Mouse (Mus musculus): Measurements from ENCODE around the gene BC030867.
"Not testable (repeated sequence)": the region's sequence is repeated elsewhere in the genome, so short reads cannot be mapped to it uniquely, and the experiment has no call there.

The BC030867 gene

GRCm38 (mm10) chr11:102258521-102258920 lies 9.8 kb downstream of the BC030867 start:
- no peak for DNase-seq

DNA sequence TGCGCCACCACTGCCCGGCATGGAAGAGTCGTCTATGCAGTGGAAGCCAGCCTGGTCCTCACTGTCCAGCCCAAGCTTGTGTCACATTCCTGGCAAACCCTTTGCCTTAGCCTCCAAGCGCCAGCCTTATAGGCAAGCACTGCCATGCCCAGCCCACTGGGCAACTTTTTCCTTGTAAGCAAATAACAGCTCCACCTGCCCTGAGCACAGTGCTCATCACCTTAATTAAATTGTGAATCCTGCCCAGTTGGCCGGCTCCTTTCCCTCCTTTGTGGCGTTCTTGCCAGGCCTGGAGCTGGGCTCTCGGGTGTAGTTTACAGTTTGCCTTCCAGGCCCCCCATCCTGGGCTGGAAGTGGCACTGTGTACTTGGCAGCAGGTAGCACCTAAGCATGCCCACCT lies 14.5 kb downstream of the BC030867 start:
- peak; percentile 37 for DNase-seq

DNA sequence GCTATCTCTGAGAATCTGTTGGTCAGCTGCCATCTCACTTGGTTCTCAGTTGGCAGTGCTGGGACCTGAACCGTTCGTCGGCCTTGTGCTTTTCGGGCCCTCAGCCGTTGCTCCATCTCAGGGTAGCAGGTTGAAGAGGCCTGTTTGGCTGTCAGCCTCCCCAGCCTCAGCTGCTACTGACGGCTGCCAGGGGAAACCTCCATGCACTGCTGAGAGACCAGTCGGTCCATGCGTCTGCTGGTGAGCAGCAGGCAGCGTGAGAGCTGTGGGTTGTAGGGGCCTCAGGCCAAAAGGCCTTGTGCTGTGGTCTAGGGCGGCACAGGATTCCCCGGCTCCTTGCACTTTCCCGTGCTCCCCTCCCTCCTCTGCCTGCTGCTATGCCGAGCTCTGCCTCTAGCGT lies 17.1 kb downstream of the BC030867 start:
- DNase-seq = no peak

- no peak for DNase-seq
Measured at GRCm38 (mm10) chr11:102266631-102267355, 18.1 kb downstream of the BC030867 start.

DNA sequence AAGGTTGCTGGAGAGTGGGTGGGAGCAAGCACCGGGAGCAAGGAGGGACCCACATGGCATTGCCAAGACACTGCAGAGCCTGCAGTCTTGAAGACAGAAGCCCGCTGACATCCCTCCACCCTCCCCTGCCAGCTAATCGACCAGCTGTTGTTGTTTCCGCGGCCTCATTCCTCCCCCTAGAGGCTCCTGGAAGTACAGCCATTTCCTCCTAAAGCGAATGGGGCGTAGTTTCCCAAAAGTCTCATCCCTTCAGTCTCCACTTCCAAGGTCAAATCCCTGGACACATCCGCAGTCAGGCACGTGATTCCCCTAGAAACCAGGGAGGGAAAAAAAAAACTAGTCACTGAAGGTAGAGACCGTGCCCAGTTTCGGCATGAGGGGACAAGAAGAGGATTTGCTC lies 18.8 kb downstream of the BC030867 start:
- DNase-seq = peak; percentile 53

DNA sequence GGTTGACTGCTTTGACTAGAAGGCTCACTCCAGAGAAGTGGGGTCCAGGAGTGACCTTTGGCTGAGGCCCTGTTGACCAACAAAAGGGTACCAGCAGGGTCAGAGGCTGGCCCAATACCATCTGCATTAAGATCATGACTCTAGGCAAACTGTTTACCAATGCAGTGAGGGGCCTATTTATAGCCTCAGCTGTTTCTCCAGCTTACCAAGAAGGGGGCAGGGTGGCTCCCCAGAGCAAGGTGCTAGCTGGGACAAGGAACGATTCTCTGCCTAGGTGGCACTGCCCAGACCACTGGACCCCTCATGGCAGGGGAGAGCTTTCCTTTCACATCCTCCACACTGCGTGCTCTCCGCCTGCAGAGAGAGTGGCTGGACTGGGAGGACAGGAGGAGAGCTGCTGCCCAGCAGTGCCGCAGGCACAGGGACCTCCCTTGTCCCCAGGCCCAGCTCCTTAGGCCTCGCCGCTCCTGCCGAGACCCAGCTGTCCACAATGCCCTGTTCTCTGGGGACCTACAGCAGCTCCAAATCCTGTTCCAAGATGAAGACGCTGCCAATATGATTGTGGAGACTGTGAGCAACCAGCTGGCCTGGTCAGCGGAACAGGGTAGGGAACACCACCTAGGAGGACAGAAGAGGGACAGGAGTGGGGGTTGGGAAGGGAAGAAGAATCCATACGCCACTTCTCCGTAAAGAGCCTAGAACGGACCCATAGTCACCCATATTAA lies 20.0 kb downstream of the BC030867 start, which contains the start of gene Asb16:
Gene Asb16 (plus strand): TSS at position 224 of the 725 bp plus-strand sequence.
- no peak for DNase-seq

- DNase-seq = no peak
Measured at GRCm38 (mm10) chr11:102276411-102276915, 27.8 kb downstream of the BC030867 start.

- DNase-seq = no peak
Measured at GRCm38 (mm10) chr11:102277754-102278153, 29.1 kb downstream of the BC030867 start.

GRCm38 (mm10) chr11:102279595-102279994 lies 30.9 kb downstream of the BC030867 start:
- DNase-seq = no peak

GRCm38 (mm10) chr11:102280267-102280666 lies 31.6 kb downstream of the BC030867 start:
- not testable (repeated sequence) for DNase-seq

- DNase-seq = no peak
Measured at GRCm38 (mm10) chr11:102283922-102284321, 35.2 kb downstream of the BC030867 start.

DNA sequence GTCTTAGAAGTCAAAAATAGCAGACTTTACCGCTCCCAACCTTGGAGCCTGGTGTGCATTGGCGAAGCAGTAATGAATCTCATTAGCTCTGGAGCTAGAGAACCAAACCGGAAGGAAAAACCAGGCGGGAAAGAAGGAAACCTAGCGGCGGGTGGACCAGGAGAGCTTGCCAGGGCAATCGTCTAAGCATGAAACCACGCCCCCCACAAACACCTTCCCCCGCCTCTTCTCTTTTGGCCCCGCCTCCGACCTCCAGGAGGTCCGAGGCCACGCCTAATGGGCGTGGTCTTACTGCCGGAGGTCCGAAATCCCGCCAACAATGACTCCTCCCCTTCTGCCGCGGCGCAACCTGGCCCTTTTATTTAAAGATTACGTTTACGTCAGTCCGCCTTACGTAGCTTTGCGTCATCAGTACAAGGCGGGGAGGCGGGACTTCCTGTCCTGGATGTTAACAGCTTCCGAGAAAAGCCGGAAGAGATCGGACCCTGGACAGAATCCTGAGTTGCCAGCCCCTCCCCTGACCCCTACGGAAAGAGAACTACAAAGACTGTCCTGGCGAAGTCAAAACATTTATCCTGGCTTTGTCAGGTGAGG lies 35.9 kb downstream of the BC030867 start, which contains the start of gene Tmub2:
Gene Tmub2 (plus strand): TSS at position 431 of the 594 bp plus-strand sequence.
- DNase-seq = peak; percentile 99

GRCm38 (mm10) chr11:102285095-102285834 lies 36.6 kb downstream of the BC030867 start:
- DNase-seq = no peak

- DNase-seq = no peak
Measured at GRCm38 (mm10) chr11:102287485-102287884, 38.8 kb downstream of the BC030867 start.

DNA sequence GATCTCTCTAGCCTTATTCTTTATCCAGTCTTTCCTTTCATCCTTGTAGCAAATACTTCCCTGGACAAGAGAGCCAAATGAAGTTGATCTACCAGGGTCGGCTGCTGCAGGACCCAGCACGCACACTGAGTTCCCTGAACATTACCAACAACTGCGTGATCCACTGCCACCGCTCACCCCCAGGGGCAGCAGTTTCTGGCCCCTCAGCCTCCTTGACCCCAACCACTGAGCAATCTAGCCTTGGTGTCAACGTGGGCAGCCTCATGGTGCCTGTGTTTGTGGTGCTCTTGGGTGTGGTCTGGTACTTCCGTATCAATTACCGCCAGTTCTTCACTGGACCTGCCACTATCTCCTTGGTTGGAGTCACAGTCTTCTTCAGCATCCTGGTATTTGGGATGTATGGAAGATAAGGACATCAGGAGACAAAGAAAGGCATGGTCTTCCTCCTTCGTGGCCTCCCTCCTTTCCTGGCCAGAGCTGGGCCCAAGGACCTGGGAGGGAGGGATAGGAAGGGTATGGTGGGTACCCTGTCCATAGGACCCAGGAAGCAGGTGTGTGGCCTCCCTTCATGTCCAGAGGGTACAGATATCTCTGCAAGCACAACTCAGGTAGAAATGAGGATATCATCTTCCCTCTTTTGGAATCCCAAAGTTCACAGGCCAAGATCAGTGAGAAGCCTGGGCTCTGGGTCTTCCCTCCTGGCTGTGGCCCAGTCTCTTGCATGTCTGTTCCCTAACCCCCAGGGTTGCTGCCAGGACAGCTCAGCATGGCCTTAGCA lies 39.5 kb downstream of the BC030867 start:
- no peak for DNase-seq

DNA sequence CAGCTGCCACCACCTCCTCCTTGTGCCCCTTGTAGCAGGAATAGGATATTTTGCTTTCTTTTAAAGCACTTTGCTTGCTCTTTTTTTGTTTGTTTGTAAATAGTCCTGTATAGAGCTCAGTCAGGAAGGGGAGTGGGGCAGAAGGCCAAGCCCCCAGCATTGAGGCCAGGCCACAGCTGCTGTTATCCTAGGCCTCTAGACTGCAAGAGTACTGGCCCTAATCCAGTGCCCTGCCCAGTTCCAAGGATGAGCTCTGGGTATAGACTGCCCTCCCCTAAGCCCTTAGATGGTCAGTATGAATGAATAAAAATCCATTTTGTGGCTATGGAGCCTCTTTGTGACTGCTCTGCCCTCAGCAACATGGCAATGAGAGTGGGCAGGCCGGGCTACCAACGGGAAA lies 40.2 kb downstream of the BC030867 start:
- no peak for DNase-seq

- no peak for DNase-seq
Measured at GRCm38 (mm10) chr11:102289511-102290100, 40.9 kb downstream of the BC030867 start.

DNA sequence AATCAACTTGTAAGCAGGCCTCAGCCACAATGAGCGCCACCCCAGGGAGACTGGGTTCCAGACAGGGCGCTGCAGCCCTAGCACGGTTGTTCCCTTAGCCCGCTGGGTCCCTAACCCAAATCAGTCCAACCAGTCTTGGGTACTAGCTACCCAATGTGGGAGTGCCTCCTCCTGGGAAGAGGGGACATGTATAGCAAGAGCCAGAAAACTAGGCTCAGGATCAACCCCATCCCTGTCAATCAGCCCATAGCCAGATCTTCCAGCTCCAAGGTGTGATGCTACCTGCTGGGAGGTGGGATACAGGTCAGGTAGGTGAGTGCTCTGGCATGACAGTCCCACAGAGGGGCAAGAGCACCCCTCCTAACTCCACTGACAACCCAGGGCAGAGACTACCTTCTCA lies 41.5 kb downstream of the BC030867 start:
- DNase-seq = no peak

DNA sequence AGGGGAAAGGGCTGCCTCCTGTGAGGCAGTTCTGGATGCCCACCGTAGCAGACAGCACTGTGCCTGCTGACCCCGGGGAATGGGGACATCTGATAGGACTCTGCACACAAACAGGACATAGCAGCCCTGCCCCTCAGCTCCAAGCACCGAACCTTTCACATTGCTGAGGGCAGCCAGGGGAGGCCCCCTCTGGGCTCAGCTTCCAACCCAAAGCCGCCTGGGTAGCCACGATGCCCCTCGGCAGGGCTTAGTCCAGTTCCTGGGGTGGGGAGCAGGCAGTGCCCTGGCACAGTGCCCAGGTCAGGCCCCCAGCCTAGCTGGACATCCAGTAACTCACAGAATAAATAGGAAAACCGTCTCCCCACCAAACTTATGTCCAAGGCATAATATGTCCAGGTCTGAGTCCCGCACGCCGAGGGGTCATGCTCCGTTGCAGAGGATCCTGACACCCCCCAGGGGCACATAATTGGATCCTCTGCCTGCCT lies 42.4 kb downstream of the BC030867 start:
- DNase-seq = no peak

DNA sequence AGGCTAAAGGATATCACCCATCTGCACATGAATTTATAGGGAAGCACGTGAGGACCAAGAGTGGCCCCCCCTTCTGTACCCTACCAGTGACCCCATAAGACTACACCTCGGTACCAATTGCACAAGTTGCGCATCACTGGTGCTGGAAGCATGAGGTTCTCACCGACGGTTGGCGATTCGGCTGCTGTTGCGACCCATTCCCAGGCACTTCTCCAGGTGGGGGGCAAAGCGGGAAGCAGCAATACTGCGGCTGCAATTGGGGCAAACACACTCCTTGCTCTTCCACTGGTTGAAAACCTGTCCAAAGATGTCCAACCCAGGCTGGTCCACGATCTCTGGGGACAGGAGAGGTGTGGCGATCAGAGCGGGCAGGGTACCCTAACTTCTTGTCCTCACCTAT lies 45.3 kb downstream of the BC030867 start:
- no peak for DNase-seq

GRCm38 (mm10) chr11:102294416-102294815 lies 45.7 kb downstream of the BC030867 start:
- no peak for DNase-seq

Measured in kidney, adult 11 months (tissue).